Mouse (Mus musculus): ENCODE measurements around the gene Dcbld2. TPM values are rescaled to one million over a fixed set of nuclear protein-coding genes. Genes with fewer than 3 reads are reported as not detected.
A peak's percentile ranks its signal among the peaks of the same experiment; 100 is the strongest.

The Dcbld2 gene
- polyA plus RNA-seq, 1 experiment from 2014 or later = 4.8 TPM

GRCm38 (mm10) chr16:58474875-58475274 is 66.6 kb downstream of the Dcbld2 start:
- H3K27ac ChIP-seq = peak overlapping the region; percentile 68

GRCm38 (mm10) chr16:58475544-58476154 is 67.4 kb downstream of the Dcbld2 start:
- ATAC-seq (replicated peaks; ENCODE audit: low FRiP score) = peak; percentile 52; the same call in 1 of the 2 replicates
- Histone ChIP-seq H3K4me2 (no peak overlapping the region), H3K9ac (no peak overlapping the region), H3K36me3 (peaks cover 61% of the 10 kb centered on the region), H3K27me3 (no peaks in the 10 kb centered on the region), H3K9me3 (replicated peaks) (no peaks in the 10 kb centered on the region), H3K4me3 (replicated peaks) (no peak overlapping the region), H3K4me1 (peaks cover 27% of the 10 kb centered on the region), H3K27ac (peak overlapping the region; percentile 85)
- 77% methylated on average over 3 of the region's 3 CpGs for WGBS

More at GRCm38 (mm10) chr16:58474875-58475274, 66.6 kb downstream of the Dcbld2 start:
- Histone ChIP-seq H3K9me3 (replicated peaks) (no peaks in the 10 kb centered on the region), H3K4me1 (peaks cover 21% of the 10 kb centered on the region), H3K4me3 (replicated peaks) (no peak overlapping the region), H3K9ac (no peak overlapping the region), H3K4me2 (no peak overlapping the region), H3K27me3 (no peaks in the 10 kb centered on the region), H3K36me3 (peaks cover 67% of the 10 kb centered on the region)
- no peak for ATAC-seq (replicated peaks; ENCODE audit: low FRiP score)
- 69% methylated on average over 3 of the region's 3 CpGs for WGBS

DNA sequence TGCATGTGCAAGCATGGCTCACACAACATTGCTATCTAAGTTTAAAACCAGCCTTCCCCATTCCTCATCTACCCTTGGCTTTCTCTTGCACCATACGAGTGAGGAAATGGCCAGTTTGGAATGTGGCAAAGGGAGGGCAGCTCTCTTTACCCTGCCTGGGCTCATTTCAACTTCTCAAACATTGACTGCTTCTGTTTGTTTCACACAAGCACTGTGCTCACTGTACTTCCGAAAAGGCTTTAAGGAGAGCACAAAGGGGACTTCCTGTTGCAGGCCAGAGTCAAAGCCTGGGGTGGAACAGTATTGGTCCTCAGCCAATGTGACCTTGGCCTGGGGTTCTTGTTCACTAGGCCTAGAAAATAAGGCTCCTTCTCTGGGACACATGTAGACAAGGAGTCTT is 68.1 kb downstream of the Dcbld2 start:
- 51% methylated on average over 2 of the region's 2 CpGs for WGBS
- Histone ChIP-seq H3K36me3 (peaks cover 56% of the 10 kb centered on the region), H3K27me3 (no peaks in the 10 kb centered on the region), H3K9ac (no peak overlapping the region), H3K9me3 (replicated peaks) (no peaks in the 10 kb centered on the region), H3K27ac (peak overlapping the region; percentile 85), H3K4me3 (replicated peaks) (no peak overlapping the region), H3K4me1 (peaks cover 33% of the 10 kb centered on the region), H3K4me2 (no peak overlapping the region)
- 0 out of 2 replicates have a peak, but pooled peaks have one; percentile 16 for ATAC-seq (replicated peaks; ENCODE audit: low FRiP score)

DNA sequence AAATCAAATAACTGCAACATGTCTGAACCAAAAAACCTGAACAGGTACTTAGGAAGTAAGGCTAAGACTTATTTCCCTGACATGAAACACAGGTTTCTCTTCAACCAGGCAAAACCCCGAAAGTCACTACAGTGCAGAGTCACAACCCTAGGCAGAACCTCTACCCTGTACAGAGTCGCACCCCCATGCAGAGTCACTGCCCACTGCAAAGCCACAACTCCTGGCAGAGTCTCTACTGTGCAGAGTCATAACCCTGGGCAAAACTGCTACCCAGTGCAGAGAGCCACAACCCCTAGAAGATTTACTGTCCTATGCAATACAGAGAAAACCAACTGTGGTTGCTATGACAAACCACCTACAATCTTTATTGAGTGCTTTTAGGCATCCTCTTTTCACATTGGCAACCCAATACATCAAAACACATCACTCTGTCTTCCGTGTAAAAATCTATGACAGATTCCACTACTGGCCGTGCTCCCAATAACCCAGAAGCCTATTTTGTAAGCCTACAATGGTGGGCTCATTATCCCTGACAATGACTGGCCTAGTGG is 71.7 kb downstream of the Dcbld2 start:
- H3K4me1 ChIP-seq = peaks cover 47% of the 10 kb centered on the region
- H3K27ac ChIP-seq = peak overlapping the region; percentile 56; the same call in 1 of the 2 replicates
- H3K9me3 ChIP-seq (replicated peaks) = no peaks in the 10 kb centered on the region
- H3K36me3 ChIP-seq = peaks cover 41% of the 10 kb centered on the region
- H3K4me3 ChIP-seq (replicated peaks) = no peak overlapping the region
- no peak for ATAC-seq (replicated peaks; ENCODE audit: low FRiP score)
- WGBS = 82% methylated on average over 4 of the region's 4 CpGs
- no peak overlapping the region for H3K9ac ChIP-seq
- no peaks in the 10 kb centered on the region for H3K27me3 ChIP-seq
- no peak overlapping the region for H3K4me2 ChIP-seq

- peak; percentile 91 for ATAC-seq (replicated peaks; ENCODE audit: low FRiP score)
- 50% methylated on average over 9 of the region's 9 CpGs for WGBS
- Histone ChIP-seq H3K4me3 (replicated peaks) (no peak overlapping the region), H3K27ac (peak overlapping the region; percentile 90), H3K9me3 (replicated peaks) (no peaks in the 10 kb centered on the region), H3K4me2 (no peak overlapping the region), H3K9ac (no peak overlapping the region), H3K4me1 (peaks cover 37% of the 10 kb centered on the region), H3K27me3 (no peaks in the 10 kb centered on the region), H3K36me3 (peaks cover 39% of the 10 kb centered on the region)
Observed at GRCm38 (mm10) chr16:58481219-58481905, 73.1 kb downstream of the Dcbld2 start.

DNA sequence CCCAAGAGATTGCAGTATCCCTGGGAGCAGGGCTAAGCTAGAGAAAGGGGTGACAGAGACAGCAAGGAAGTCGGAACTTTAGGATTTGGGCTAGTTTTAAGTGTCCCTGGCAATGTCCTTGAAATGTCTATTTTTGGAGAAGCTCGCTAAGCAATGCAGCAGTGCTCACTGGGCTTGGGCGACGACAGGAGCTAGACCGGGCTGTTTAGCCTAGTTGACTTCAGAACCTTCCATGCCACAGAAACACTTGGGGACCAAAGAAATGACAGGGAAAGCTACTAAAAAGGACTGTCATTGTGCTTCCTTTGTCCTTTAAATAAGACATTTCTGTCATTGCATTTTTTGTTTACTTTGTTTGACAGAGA is 73.6 kb downstream of the Dcbld2 start:
- H3K4me1 ChIP-seq = peaks cover 34% of the 10 kb centered on the region
- H3K27me3 ChIP-seq = no peaks in the 10 kb centered on the region
- H3K9ac ChIP-seq = no peak overlapping the region
- WGBS = 64% methylated on average over 5 of the region's 5 CpGs
- H3K4me2 ChIP-seq = no peak overlapping the region
- H3K27ac ChIP-seq = peak overlapping the region; percentile 90
- H3K9me3 ChIP-seq (replicated peaks) = no peaks in the 10 kb centered on the region
- no peak overlapping the region for H3K4me3 ChIP-seq (replicated peaks)
- peaks cover 39% of the 10 kb centered on the region for H3K36me3 ChIP-seq
- peak; percentile 33 for ATAC-seq (replicated peaks; ENCODE audit: low FRiP score)

DNA sequence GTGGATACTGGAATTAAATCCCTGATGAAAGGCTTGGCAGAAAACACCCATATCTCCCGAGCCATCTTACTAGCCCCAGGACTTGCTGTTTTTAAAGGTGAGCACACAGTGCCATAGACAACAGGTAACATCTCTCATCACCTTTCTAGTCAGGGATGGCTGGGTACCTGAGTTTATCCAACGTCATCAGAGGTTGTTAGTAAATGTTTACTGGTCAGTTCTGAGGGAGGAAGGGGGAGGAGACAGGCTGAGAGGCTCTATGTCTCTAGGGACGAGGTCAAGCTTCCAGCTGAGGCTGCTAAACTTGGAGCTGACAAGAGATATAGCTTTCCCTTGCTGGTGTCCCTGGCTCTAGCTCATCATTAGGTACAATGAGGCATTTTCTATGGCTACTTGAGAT is 74.1 kb downstream of the Dcbld2 start:
- peaks cover 34% of the 10 kb centered on the region for H3K4me1 ChIP-seq
- ATAC-seq (replicated peaks; ENCODE audit: low FRiP score) = peak; percentile 27; the same call in 1 of the 2 replicates
- H3K27ac ChIP-seq = peak overlapping the region; percentile 90
- H3K4me2 ChIP-seq = no peak overlapping the region
- no peaks in the 10 kb centered on the region for H3K27me3 ChIP-seq
- no peaks in the 10 kb centered on the region for H3K9me3 ChIP-seq (replicated peaks)
- 43% methylated on average over 3 of the region's 3 CpGs for WGBS
- peaks cover 42% of the 10 kb centered on the region for H3K36me3 ChIP-seq
- H3K4me3 ChIP-seq (replicated peaks) = no peak overlapping the region
- H3K9ac ChIP-seq = no peak overlapping the region

GRCm38 (mm10) chr16:58487861-58488260 is 79.6 kb downstream of the Dcbld2 start:
- Histone ChIP-seq H3K4me1 (peaks cover 3% of the 10 kb centered on the region), H3K9me3 (replicated peaks) (no peaks in the 10 kb centered on the region), H3K27ac (no peak overlapping the region), H3K4me3 (replicated peaks) (no peak overlapping the region), H3K27me3 (no peaks in the 10 kb centered on the region), H3K4me2 (no peak overlapping the region), H3K36me3 (peaks cover 66% of the 10 kb centered on the region), H3K9ac (no peak overlapping the region)
- no peak for ATAC-seq (replicated peaks; ENCODE audit: low FRiP score)
- 78% methylated on average over 6 of the region's 6 CpGs for WGBS

DNA sequence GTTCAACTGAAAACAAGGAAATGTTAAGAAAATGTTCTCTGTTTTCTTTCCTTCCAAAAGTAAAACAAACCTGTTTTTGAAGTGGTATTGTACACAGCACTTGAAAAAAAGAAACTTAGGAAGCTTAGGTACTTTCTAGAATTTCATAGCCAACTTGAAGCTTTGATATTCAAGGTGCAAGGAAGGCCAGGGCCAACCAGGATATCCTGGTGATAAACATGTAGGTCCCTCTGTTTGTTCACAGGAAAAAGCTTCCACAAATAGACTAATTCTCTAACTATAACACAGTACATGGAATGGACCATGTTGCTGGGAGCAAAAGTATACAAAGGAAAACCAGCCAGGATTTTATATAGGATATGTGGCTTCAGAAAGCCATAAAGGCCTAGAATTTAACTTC is 88.5 kb downstream of the Dcbld2 start:
- H3K9me3 ChIP-seq (replicated peaks) = no peaks in the 10 kb centered on the region
- no peak overlapping the region for H3K9ac ChIP-seq
- H3K4me1 ChIP-seq = peaks cover 28% of the 10 kb centered on the region
- no peak for ATAC-seq (replicated peaks; ENCODE audit: low FRiP score)
- no peaks in the 10 kb centered on the region for H3K27me3 ChIP-seq
- H3K27ac ChIP-seq = peak overlapping the region; percentile 28
- no peak overlapping the region for H3K4me3 ChIP-seq (replicated peaks)
- H3K4me2 ChIP-seq = no peak overlapping the region
- H3K36me3 ChIP-seq = peaks cover 16% of the 10 kb centered on the region

DNA sequence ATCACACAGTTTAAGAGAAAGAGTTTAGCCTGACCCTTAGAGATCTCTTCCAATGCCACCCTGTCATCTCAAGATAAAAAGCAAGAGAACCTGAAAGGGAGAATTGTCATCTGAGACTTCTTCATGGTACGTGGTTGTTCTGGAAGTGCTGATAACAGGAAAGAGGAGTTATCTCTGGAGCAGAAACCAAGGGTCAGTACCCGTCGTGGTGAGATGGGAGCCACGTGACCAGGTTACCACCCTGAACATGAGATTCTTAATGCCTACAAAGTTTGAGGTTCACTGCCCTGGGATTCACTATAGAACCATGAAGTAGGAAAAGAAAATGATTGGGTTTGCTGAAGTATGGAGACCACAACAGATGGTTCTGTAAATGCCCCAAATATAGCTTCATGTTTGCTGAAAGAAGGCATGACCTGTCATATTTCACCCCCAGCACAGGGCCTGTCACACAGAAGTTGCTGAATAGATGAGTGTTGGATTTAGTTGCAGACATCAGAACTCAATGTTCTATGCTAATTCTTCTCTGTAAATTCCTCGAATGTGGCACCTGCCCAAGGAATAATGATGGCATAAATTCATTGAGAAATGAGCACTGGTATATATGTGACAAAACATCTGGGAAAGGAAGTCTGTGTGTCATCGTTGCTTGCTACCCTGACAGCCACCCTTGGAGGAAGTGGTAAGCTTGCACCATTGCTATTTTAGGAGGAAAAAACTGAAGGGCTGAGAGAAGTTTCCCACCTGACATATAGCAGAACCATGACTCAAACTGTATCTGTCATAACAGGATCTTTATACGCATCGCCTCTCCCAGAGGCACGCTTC is 89.9 kb downstream of the Dcbld2 start:
- peaks cover 37% of the 10 kb centered on the region for H3K4me1 ChIP-seq
- ATAC-seq (replicated peaks; ENCODE audit: low FRiP score) = peak; percentile 46; the same call in 1 of the 2 replicates
- whole genome bisulfite sequencing = 61% methylated on average over 9 of the region's 9 CpGs
- no peaks in the 10 kb centered on the region for H3K27me3 ChIP-seq
- H3K4me2 ChIP-seq = no peak overlapping the region
- peaks cover 10% of the 10 kb centered on the region for H3K36me3 ChIP-seq
- H3K27ac ChIP-seq = peak overlapping the region; percentile 71
- no peaks in the 10 kb centered on the region for H3K9me3 ChIP-seq (replicated peaks)
- H3K4me3 ChIP-seq (replicated peaks) = no peak overlapping the region
- H3K9ac ChIP-seq = no peak overlapping the region

DNA sequence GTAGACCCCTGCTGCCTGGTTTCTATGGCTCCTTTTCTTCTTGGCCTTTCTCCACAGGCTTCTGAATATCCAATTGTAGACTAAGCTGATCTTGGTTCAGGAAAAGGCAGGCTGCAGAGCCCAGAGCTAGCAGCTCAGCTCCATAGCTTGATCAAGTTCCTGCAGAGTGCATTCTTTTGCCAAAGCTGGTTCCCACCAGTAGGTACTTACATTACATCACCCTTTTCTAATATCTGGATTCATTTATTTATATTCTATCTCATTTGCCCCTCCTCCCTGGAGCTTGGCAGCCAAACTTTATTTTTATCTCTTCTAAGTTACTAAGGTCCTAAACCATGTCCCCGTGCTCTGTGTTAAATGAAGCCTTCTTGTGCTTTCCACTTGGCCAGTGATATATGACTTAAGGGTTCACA is 90.9 kb downstream of the Dcbld2 start:
- no peak overlapping the region for H3K4me3 ChIP-seq (replicated peaks)
- 14% methylated on average over 1 of the region's 1 CpGs for WGBS
- peak overlapping the region; percentile 71 for H3K27ac ChIP-seq
- H3K9ac ChIP-seq = no peak overlapping the region
- peaks cover 37% of the 10 kb centered on the region for H3K4me1 ChIP-seq
- H3K36me3 ChIP-seq = peaks cover 9% of the 10 kb centered on the region; the same call in 1 of the 2 replicates
- no peaks in the 10 kb centered on the region for H3K9me3 ChIP-seq (replicated peaks)
- no peak overlapping the region for H3K4me2 ChIP-seq
- 0 out of 2 replicates have a peak, but pooled peaks have one; percentile 50 for ATAC-seq (replicated peaks; ENCODE audit: low FRiP score)
- H3K27me3 ChIP-seq = no peaks in the 10 kb centered on the region

- no peak overlapping the region for H3K4me3 ChIP-seq (replicated peaks)
- ATAC-seq (replicated peaks; ENCODE audit: low FRiP score) = no peak
- H3K9ac ChIP-seq = no peak overlapping the region
- no peak overlapping the region for H3K4me2 ChIP-seq
- no peaks in the 10 kb centered on the region for H3K27me3 ChIP-seq
- H3K36me3 ChIP-seq = peaks cover 10% of the 10 kb centered on the region
- peak overlapping the region; percentile 71 for H3K27ac ChIP-seq
- no peaks in the 10 kb centered on the region for H3K9me3 ChIP-seq (replicated peaks)
- 82% methylated on average over 5 of the region's 5 CpGs for WGBS
- H3K4me1 ChIP-seq = peaks cover 37% of the 10 kb centered on the region
Observed at GRCm38 (mm10) chr16:58499650-58500049, 91.4 kb downstream of the Dcbld2 start.

Data from kidney, embryonic 15.5 days (tissue).